Mouse (Mus musculus): ENCODE data around the gene Igfbp5. TPM values are rescaled to one million over a fixed set of nuclear protein-coding genes. Genes with fewer than 3 reads are reported as not detected.

Gene Igfbp5
- 69.4 and 71.2 TPM in 2 replicates for polyA plus RNA-seq (2014; fragmentation: Nextera tagmentation; extraction: Ambion mirVana)

DNA sequence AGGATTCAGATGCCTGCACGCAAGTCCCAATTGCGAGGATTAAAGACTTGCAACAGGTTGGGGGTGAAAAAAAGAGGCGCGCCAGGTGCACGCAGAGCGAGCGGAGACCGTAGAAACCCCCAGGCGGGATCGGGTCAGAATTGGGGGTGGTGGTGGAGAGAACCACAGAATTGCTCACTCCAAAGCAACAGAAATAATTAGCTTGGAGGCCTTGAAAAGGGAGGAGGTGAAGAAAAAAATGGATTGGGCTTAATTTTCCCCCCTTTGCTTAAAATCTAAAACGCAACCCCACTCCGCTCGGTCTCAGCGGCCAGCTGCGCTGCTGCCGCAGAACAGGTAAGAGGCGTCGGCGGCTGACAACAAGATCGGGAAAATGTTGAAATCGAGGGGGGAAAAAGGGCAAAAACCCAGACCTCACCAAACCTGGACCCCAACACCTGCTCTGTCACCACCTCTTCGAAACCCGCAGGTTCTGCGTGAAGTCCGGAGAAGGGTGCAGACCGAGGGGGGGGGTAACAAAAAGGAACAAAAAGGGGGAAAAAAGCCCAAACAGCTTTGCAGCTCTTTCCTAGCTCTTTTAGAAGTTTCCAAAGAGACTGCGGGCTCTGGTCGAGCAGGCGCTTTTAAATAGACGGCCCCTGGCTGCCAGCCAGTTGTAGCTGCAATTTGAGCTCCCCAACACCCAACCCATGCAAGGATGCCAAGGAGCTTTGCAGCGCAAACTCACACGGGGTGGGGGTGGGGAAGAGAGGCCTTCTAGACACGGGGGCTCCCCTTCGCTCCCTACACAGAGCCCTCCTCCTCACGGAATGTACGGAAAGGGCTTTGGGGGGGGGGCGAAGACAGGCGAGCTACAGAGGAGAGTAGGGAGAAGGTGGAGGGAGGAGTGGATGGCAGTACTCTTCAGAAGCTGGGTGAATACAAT lies at the start of gene Igfbp5:
Gene Igfbp5 (minus strand): TSS at position 598 of the 925 bp plus-strand sequence.
- peak; percentile 80 for ATAC-seq (replicated peaks; ENCODE audit: insufficient number of reproducible peaks, low FRiP score, low TSS enrichment, low read depth)
- DNase-seq (ENCODE audit: low spot score) = peak; percentile 87
- H3K9me3 ChIP-seq (replicated peaks; ENCODE audit: control insufficient read depth, low read length) = no peaks in the 10 kb centered on the region
- H3K27ac ChIP-seq (replicated peaks; ENCODE audit: low read depth, low read length) = peak within 1 kb of the TSS; percentile 78
- no peaks in the 10 kb centered on the region for H3K4me1 ChIP-seq (ENCODE audit: control insufficient read depth, insufficient read depth, low read length)
- peak within 1 kb of the TSS; percentile 63 for H3K4me3 ChIP-seq (ENCODE audit: low read depth, low read length)
- H3K4me2 ChIP-seq (ENCODE audit: low read depth, low read length) = peak within 1 kb of the TSS; percentile 86
- 1% methylated on average over 38 of the region's 38 CpGs for WGBS
- peak within 1 kb of the TSS; percentile 82 for H3K9ac ChIP-seq (replicated peaks; ENCODE audit: low read length)
- no peaks in the 10 kb centered on the region for H3K36me3 ChIP-seq (replicated peaks; ENCODE audit: control insufficient read depth, insufficient read depth, low read depth, low read length)
- peaks cover 2% of the 10 kb centered on the region; the same call in 1 of the 2 replicates for H3K27me3 ChIP-seq (ENCODE audit: control insufficient read depth, insufficient read depth, low read length)

DNA sequence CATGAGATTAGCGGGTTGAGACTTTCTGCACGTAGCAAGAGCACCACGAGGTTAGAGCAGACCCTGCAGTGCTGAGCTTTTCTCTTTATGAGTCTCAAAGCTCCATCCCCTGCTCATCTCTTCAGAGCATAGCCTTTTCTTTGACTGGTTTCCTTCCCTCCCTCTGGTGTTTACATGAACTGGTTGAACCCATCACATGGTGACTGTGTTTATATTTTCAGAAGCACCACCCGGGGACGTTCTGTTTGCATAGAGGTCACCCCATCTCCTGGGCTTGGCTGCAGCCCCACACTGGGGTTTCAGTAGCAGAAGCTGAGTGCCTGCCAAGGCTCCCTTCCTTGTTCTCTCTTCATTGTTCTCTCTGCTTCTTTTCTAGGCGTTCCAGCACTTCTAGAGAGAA lies 40.1 kb upstream of the Igfbp5 start:
- Histone ChIP-seq H3K36me3 (replicated peaks; ENCODE audit: control insufficient read depth, insufficient read depth, low read depth, low read length) (no peaks in the 10 kb centered on the region), H3K9ac (replicated peaks; ENCODE audit: low read length) (no peak overlapping the region), H3K4me1 (ENCODE audit: control insufficient read depth, insufficient read depth, low read length) (no peaks in the 10 kb centered on the region), H3K27me3 (ENCODE audit: control insufficient read depth, insufficient read depth, low read length) (no peaks in the 10 kb centered on the region), H3K4me3 (ENCODE audit: low read depth, low read length) (no peak overlapping the region), H3K4me2 (ENCODE audit: low read depth, low read length) (no peak overlapping the region), H3K27ac (replicated peaks; ENCODE audit: low read depth, low read length) (no peak overlapping the region), H3K9me3 (replicated peaks; ENCODE audit: control insufficient read depth, low read length) (no peaks in the 10 kb centered on the region)
- 56% methylated on average over 6 of the region's 6 CpGs for whole genome bisulfite sequencing
- ATAC-seq (replicated peaks; ENCODE audit: insufficient number of reproducible peaks, low FRiP score, low TSS enrichment, low read depth) (no peak), DNase-seq (ENCODE audit: low spot score) (no peak)

DNA sequence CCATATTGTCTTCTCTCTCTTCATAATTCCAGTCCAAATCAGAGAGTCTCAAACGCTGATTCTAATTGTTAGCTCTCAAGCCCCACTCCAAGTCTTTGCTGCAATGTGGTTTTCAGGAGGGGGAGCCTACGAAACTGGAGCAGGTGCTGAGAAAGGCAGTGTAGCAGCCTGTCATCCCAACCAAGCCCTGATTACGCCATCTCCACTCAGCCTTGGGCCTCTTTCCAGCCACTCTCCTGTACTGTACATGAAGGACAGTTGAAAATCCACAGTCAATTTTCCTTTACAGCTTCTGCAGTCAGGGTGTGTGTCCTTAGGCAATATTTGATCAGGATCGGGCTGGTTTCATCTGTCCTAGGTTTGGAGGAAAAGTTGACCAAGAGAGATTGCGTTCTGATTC lies 38.4 kb upstream of the Igfbp5 start:
- 88% methylated on average over 5 of the region's 5 CpGs for WGBS
- ATAC-seq (replicated peaks; ENCODE audit: insufficient number of reproducible peaks, low FRiP score, low TSS enrichment, low read depth) = no peak

DNA sequence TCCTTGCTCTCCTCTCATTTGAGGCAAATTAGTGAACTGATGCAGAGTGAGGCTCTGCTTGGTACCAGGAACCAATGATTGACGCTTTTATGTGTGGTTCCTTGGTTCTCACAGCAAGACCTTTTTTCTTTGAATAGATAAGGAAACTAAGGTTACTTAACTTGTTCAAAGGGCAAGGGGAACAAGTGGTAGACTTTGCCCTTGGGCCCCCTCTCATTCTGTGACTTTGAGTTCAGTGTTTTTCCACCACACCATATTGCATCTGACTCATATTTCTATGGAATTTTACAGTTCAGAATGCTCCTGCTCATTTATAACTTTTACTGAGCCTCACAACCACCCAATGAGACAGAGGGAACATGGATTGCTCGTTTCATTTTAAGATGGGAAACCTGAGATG lies 21.1 kb upstream of the Igfbp5 start:
- H3K9ac ChIP-seq (replicated peaks; ENCODE audit: low read length) = no peak overlapping the region
- DNase-seq (ENCODE audit: low spot score) = no peak
- no peaks in the 10 kb centered on the region for H3K36me3 ChIP-seq (replicated peaks; ENCODE audit: control insufficient read depth, insufficient read depth, low read depth, low read length)
- H3K4me3 ChIP-seq (ENCODE audit: low read depth, low read length) = no peak overlapping the region
- no peaks in the 10 kb centered on the region for H3K9me3 ChIP-seq (replicated peaks; ENCODE audit: control insufficient read depth, low read length)
- WGBS = 76% methylated on average over 2 of the region's 2 CpGs
- H3K27me3 ChIP-seq (ENCODE audit: control insufficient read depth, insufficient read depth, low read length) = no peaks in the 10 kb centered on the region
- H3K27ac ChIP-seq (replicated peaks; ENCODE audit: low read depth, low read length) = no peak overlapping the region
- H3K4me2 ChIP-seq (ENCODE audit: low read depth, low read length) = no peak overlapping the region
- ATAC-seq (replicated peaks; ENCODE audit: insufficient number of reproducible peaks, low FRiP score, low TSS enrichment, low read depth) = no peak
- no peaks in the 10 kb centered on the region for H3K4me1 ChIP-seq (ENCODE audit: control insufficient read depth, insufficient read depth, low read length)

More for the DNA sequence above, 38.4 kb upstream of the Igfbp5 start:
- no peak overlapping the region for H3K9ac ChIP-seq (replicated peaks; ENCODE audit: low read length)
- no peaks in the 10 kb centered on the region for H3K9me3 ChIP-seq (replicated peaks; ENCODE audit: control insufficient read depth, low read length)
- DNase-seq (ENCODE audit: low spot score) = no peak
- H3K4me3 ChIP-seq (ENCODE audit: low read depth, low read length) = no peak overlapping the region
- no peaks in the 10 kb centered on the region for H3K36me3 ChIP-seq (replicated peaks; ENCODE audit: control insufficient read depth, insufficient read depth, low read depth, low read length)
- H3K4me1 ChIP-seq (ENCODE audit: control insufficient read depth, insufficient read depth, low read length) = no peaks in the 10 kb centered on the region
- H3K4me2 ChIP-seq (ENCODE audit: low read depth, low read length) = no peak overlapping the region
- no peak overlapping the region for H3K27ac ChIP-seq (replicated peaks; ENCODE audit: low read depth, low read length)
- no peaks in the 10 kb centered on the region for H3K27me3 ChIP-seq (ENCODE audit: control insufficient read depth, insufficient read depth, low read length)

DNA sequence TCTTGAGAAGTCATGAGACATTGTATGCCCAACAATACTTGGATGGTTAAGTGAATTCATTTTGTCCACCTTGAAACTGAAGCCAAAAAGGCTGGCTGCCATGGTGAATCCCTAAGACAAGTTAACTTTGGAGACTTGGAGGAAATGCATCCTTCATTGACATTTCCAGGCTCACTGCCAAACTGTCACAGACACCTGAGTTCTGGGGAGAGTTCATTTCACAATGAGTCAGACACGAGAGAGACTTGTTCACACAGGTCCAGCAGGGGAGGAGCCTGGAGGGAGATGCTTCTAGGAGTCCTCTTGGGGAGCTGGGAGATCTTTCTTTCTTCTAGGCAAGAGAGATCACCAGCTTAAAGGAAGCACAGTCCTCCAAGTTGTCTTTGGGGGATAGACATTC lies 13.2 kb upstream of the Igfbp5 start:
- no peak overlapping the region for H3K27ac ChIP-seq (replicated peaks; ENCODE audit: low read depth, low read length)
- no peak overlapping the region for H3K4me2 ChIP-seq (ENCODE audit: low read depth, low read length)
- no peaks in the 10 kb centered on the region for H3K27me3 ChIP-seq (ENCODE audit: control insufficient read depth, insufficient read depth, low read length)
- no peaks in the 10 kb centered on the region for H3K9me3 ChIP-seq (replicated peaks; ENCODE audit: control insufficient read depth, low read length)
- ATAC-seq (replicated peaks; ENCODE audit: insufficient number of reproducible peaks, low FRiP score, low TSS enrichment, low read depth) = no peak
- no peak for DNase-seq (ENCODE audit: low spot score)
- no peak overlapping the region for H3K4me3 ChIP-seq (ENCODE audit: low read depth, low read length)
- H3K9ac ChIP-seq (replicated peaks; ENCODE audit: low read length) = no peak overlapping the region
- no peaks in the 10 kb centered on the region for H3K36me3 ChIP-seq (replicated peaks; ENCODE audit: control insufficient read depth, insufficient read depth, low read depth, low read length)
- WGBS = 75% methylated on average over 1 of the region's 1 CpGs
- no peaks in the 10 kb centered on the region for H3K4me1 ChIP-seq (ENCODE audit: control insufficient read depth, insufficient read depth, low read length)

DNA sequence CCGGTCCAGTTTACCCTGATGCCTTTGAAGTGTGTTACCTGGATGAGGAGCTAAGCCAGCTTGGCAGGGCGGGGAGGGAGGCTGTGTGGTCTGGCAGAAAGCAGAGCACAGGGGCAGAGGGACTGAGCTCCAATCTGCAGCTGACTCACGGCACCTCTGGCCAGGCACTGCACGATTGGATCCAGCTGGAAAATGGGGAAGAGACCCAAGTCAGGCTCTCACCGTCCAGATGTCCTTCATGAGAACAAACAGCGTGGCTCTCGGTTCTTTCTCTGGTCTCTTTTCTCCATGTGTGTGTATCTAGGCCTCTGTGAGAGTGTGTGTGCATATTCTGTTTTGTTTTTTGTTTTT lies 11.1 kb upstream of the Igfbp5 start:
- 72% methylated on average over 7 of the region's 7 CpGs for WGBS
- no peaks in the 10 kb centered on the region for H3K36me3 ChIP-seq (replicated peaks; ENCODE audit: control insufficient read depth, insufficient read depth, low read depth, low read length)
- no peak for DNase-seq (ENCODE audit: low spot score)

DNA sequence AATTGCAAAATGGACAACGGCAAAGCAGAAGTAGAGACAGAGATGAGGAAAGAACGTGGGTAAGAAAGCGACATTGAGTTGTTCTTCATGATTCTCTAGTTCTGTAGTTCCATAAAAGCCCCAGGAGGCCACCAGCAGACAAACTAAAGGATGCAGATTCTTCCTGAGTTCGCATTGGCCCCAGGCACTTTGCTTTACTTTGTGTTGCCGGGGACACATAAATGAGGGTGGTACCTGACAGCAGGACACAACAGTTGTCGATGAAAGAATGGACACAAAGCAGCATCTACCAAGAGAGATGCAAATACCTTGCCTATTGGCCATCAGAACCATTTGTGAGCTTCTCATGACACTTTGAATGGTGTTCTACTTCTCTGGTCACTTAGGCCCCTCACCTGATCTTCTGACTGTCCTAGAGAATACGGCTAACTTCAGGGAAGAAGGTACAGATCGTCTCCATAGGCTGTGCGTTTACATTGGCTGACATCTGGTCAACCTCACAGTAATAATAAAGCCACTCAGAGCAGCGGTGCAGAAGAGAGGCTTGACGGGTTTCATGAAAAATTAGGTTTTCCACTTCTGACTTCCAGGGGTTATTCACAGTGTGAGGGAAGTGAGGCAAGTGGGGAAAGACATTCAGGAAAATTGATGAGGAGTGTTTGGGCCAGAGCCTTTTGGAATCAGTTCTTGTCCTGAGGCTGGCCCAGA lies 10.6 kb upstream of the Igfbp5 start:
- Histone ChIP-seq H3K4me1 (ENCODE audit: control insufficient read depth, insufficient read depth, low read length) (no peaks in the 10 kb centered on the region), H3K4me3 (ENCODE audit: low read depth, low read length) (no peak overlapping the region), H3K27me3 (ENCODE audit: control insufficient read depth, insufficient read depth, low read length) (no peaks in the 10 kb centered on the region), H3K4me2 (ENCODE audit: low read depth, low read length) (no peak overlapping the region), H3K36me3 (replicated peaks; ENCODE audit: control insufficient read depth, insufficient read depth, low read depth, low read length) (no peaks in the 10 kb centered on the region), H3K9ac (replicated peaks; ENCODE audit: low read length) (no peak overlapping the region), H3K27ac (replicated peaks; ENCODE audit: low read depth, low read length) (no peak overlapping the region), H3K9me3 (replicated peaks; ENCODE audit: control insufficient read depth, low read length) (no peaks in the 10 kb centered on the region)
- ATAC-seq (replicated peaks; ENCODE audit: insufficient number of reproducible peaks, low FRiP score, low TSS enrichment, low read depth) = no peak
- 84% methylated on average over 11 of the region's 11 CpGs for WGBS
- no peak for DNase-seq (ENCODE audit: low spot score)

More for the DNA sequence above, 11.1 kb upstream of the Igfbp5 start:
- no peak for ATAC-seq (replicated peaks; ENCODE audit: insufficient number of reproducible peaks, low FRiP score, low TSS enrichment, low read depth)
- H3K4me2 ChIP-seq (ENCODE audit: low read depth, low read length) = no peak overlapping the region
- H3K27me3 ChIP-seq (ENCODE audit: control insufficient read depth, insufficient read depth, low read length) = no peaks in the 10 kb centered on the region
- no peak overlapping the region for H3K4me3 ChIP-seq (ENCODE audit: low read depth, low read length)
- H3K27ac ChIP-seq (replicated peaks; ENCODE audit: low read depth, low read length) = no peak overlapping the region
- no peaks in the 10 kb centered on the region for H3K9me3 ChIP-seq (replicated peaks; ENCODE audit: control insufficient read depth, low read length)
- no peaks in the 10 kb centered on the region for H3K4me1 ChIP-seq (ENCODE audit: control insufficient read depth, insufficient read depth, low read length)
- no peak overlapping the region for H3K9ac ChIP-seq (replicated peaks; ENCODE audit: low read length)

DNA sequence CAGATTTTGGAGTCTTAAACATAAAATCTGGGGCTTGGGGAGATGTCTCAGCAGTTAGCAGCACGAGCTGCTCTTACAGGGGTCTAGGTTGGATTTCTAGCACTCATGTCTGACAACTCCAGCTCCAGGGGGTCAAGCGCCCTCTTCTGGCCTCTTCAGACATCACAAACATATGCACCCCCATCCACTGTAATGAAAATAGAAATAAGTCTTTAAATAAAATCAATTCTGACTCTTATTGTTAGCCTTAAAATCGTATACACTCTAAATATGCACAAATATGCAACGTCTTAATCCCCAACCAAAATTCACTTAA lies 4.6 kb upstream of the Igfbp5 start:
- Histone ChIP-seq H3K9ac (replicated peaks; ENCODE audit: low read length) (no peak overlapping the region), H3K27ac (replicated peaks; ENCODE audit: low read depth, low read length) (no peak overlapping the region), H3K27me3 (ENCODE audit: control insufficient read depth, insufficient read depth, low read length) (no peaks in the 10 kb centered on the region), H3K4me1 (ENCODE audit: control insufficient read depth, insufficient read depth, low read length) (no peaks in the 10 kb centered on the region), H3K9me3 (replicated peaks; ENCODE audit: control insufficient read depth, low read length) (no peaks in the 10 kb centered on the region), H3K4me2 (ENCODE audit: low read depth, low read length) (no peak overlapping the region), H3K36me3 (replicated peaks; ENCODE audit: control insufficient read depth, insufficient read depth, low read depth, low read length) (no peaks in the 10 kb centered on the region), H3K4me3 (ENCODE audit: low read depth, low read length) (no peak overlapping the region)
- no peak for DNase-seq (ENCODE audit: low spot score)
- WGBS = 48% methylated on average over 4 of the region's 4 CpGs
- ATAC-seq (replicated peaks; ENCODE audit: insufficient number of reproducible peaks, low FRiP score, low TSS enrichment, low read depth) = no peak

Data from embryonic facial prominence, embryonic 11.5 days (tissue).